Mouse (Mus musculus) midbrain, postnatal 0 days (tissue): ENCODE results near the gene Ndst4. TPM values are rescaled to one million over a fixed set of nuclear protein-coding genes. Genes with fewer than 3 reads are reported as not detected.

Experiments used
- ATAC-seq: fragments of 200-750 bp; cut with Nextera tagmentation; 2 replicates; pipeline ENCODE4 v1.8.0; 2017; ENCODE audit warnings: moderate number of reproducible peaks, mild to moderate bottlenecking, moderate TSS enrichment, moderate library complexity; ENCODE audit not compliant: low FRiP score
- DNase-seq: peaks from one replicate; pipeline ENCODE4 v3.0.0-alpha.2; 2015; ENCODE audit warnings: low spot score
- H3K27ac ChIP-seq: fragments of 300-500 bp; sonication (generic); 2 replicates; pipeline ENCODE4 v1.5.1; 2014; ENCODE audit warnings: low read depth, mild to moderate bottlenecking, low read length, mixed read lengths
- H3K27me3 ChIP-seq: fragments of 300-500 bp; sonication (generic); 2 replicates; pipeline ENCODE4 v1.6.1; 2014; ENCODE audit warnings: low read length, control low read depth, mixed read lengths; ENCODE audit not compliant: insufficient read depth
- H3K36me3 ChIP-seq: fragments of 300-500 bp; sonication (generic); 2 replicates; pipeline ENCODE4 v1.6.1; 2014; ENCODE audit warnings: low read length, control low read depth, mixed read lengths; ENCODE audit not compliant: insufficient read depth
- H3K4me1 ChIP-seq: fragments of 300-500 bp; sonication (generic); 2 replicates; pipeline ENCODE4 v1.6.1; 2014; ENCODE audit warnings: mild to moderate bottlenecking, control low read depth, antibody characterized with exemption, low read length, mixed read lengths; ENCODE audit not compliant: insufficient read depth
- H3K4me2 ChIP-seq: fragments of 300-500 bp; sonication (generic); 2 replicates; pipeline ENCODE4 v1.6.1; 2014; ENCODE audit warnings: low read depth, mild to moderate bottlenecking, low read length, mixed read lengths; ENCODE audit not compliant: poor library complexity, severe bottlenecking
- H3K4me3 ChIP-seq: fragments of 300-500 bp; sonication (generic); 2 replicates; pipeline ENCODE4 v1.5.1; 2014; ENCODE audit warnings: low read depth, mild to moderate bottlenecking, low read length, moderate library complexity
- H3K9ac ChIP-seq: fragments of 300-500 bp; sonication (generic); replicated peaks from 2 replicates; pipeline ENCODE4 v1.6.1; 2014; ENCODE audit warnings: mild to moderate bottlenecking, low read length, moderate library complexity, mixed read lengths; ENCODE audit not compliant: poor library complexity, severe bottlenecking
- H3K9me3 ChIP-seq: fragments of 300-500 bp; sonication (generic); 2 replicates; pipeline ENCODE4 v1.6.1; 2016; ENCODE audit warnings: low read length, control low read depth
- CTCF ChIP-seq: IDR thresholded peaks from 2 replicates; pipeline ENCODE4 v1.5.1; 2016; ENCODE audit warnings: antibody characterized with exemption, mild to moderate bottlenecking
- WGBS: fragments of 180-500 bp; shearing (Covaris S2); extraction: QIAGEN DNeasy Blood & Tissue Kit; methylation state at CpG from one replicate; pipeline ENCODE4 v1.1.7; 2014; 5-methylcytosine and 5-hydroxymethylcytosine counted together
- polyA plus RNA-seq: library from polyadenylated mRNA; unstranded; fragments of >200 nt; fragmentation: Nextera tagmentation; extraction: Ambion mirVana; gene quantifications from 2 replicates; pipeline ENCODE4 v1.2.1, GENCODE M21; 2015
- total RNA-seq: library from RNA; depleted of rRNA; stranded (reverse); fragments of >200 nt; gene quantifications from 2 replicates; pipeline ENCODE4 v1.2.3, GENCODE M21; 2014

Ndst4 gene
- total and polyA plus RNA-seq, 2 experiments from 2014 or later: 7.0 to 49.1 TPM

DNA sequence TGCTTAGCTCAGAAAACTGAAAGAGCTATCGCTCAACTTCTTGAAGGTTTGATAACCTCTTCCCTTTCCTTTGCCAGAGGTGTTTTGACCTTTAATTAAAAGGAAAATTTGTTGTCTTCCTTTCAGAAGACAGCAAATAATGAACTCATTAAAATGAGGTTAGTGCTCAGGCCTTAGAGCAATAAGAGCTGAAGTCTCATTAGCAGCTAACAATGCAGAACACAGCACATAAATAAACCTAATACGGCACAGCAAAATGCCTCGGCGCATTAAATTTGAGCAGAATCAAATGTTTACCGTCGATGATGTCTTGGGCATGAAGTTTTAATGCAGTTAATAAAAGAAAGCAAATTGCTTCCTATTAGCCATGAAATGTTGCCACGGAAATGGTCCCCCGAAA lies 129.5 kb downstream of the Ndst4 start:
- Histone ChIP-seq H3K27ac (no peak overlapping the region), H3K9ac (no peak overlapping the region), H3K9me3 (no peaks in the 10 kb centered on the region), H3K4me2 (no peak overlapping the region), H3K4me1 (no peaks in the 10 kb centered on the region), H3K36me3 (no peaks in the 10 kb centered on the region), H3K27me3 (no peaks in the 10 kb centered on the region), H3K4me3 (no peak overlapping the region)
- 78% methylated on average over 8 of the region's 8 CpGs for WGBS
- DNase-seq (peak; percentile 15), ATAC-seq (no peak)
- no peak for TF ChIP-seq CTCF

- H3K9me3 ChIP-seq: no peaks in the 10 kb centered on the region
- H3K4me3 ChIP-seq: no peak overlapping the region
- H3K27ac ChIP-seq: no peak overlapping the region
- no peaks in the 10 kb centered on the region for H3K36me3 ChIP-seq
- WGBS: 91% methylated on average over 2 of the region's 2 CpGs
- DNase-seq: no peak
- no peak overlapping the region for H3K9ac ChIP-seq
- no peak for ATAC-seq
- H3K27me3 ChIP-seq: no peaks in the 10 kb centered on the region
- TF ChIP-seq CTCF: no peak
- no peak overlapping the region for H3K4me2 ChIP-seq
- no peaks in the 10 kb centered on the region for H3K4me1 ChIP-seq
Measured at GRCm38 (mm10) chr3:125570602-125571001, 166.7 kb downstream of the Ndst4 start.

DNA sequence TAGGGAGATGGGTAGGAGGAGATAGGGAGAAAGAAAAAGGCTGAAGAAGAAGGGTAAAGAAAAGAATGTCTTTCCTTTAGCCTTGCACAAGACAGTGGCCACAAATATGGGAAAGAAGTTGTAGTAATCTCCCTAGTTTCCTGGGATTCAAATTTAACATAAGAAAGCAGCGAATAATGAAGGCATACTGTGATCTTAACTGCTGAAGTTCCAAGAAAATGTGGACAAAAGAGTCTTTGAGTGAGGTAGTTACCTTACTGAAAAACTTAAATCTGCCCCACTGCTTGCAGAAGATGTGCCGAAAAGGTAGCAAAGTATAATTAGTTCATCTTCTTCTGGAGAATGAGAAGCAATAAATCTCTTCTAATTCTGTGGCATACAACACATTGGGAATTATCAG lies 228.4 kb downstream of the Ndst4 start:
- Histone ChIP-seq H3K4me1 (no peaks in the 10 kb centered on the region), H3K27me3 (no peaks in the 10 kb centered on the region), H3K9me3 (no peaks in the 10 kb centered on the region), H3K36me3 (no peaks in the 10 kb centered on the region), H3K27ac (no peak overlapping the region), H3K4me3 (no peak overlapping the region), H3K4me2 (no peak overlapping the region), H3K9ac (no peak overlapping the region)
- ATAC-seq (no peak), DNase-seq (no peak)
- WGBS: 78% methylated on average over 2 of the region's 2 CpGs
- TF ChIP-seq CTCF: no peak

DNA sequence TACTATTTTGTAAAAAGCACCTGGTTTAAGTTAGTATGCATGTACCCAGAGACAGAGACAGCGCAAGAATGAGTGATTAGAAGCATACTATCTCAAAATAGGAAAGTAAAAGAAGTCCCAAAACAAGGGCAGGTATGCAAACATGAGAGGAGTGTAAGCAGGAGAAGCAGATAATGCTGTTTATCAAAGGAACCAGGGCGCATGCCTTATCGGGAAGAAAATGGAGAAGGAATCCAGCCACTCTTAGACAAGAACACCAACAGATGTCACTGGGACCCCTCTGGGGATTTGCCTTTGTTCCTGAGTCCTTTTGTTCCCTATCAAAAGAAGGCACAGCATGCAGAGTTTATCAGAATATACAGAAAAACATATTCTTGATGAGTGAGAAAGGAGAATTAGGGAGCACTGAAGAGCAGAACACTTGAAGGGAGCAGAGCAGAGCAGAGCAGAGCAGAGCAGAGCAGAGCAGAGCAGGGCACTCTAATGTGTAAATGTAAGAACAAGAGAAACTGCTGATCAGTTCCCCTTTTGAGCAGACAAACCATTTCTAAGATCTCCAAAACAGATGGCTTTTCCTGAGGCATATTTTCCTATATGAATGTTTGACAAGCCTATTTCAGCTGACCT lies 251.2 kb downstream of the Ndst4 start:
- no peaks in the 10 kb centered on the region for H3K36me3 ChIP-seq
- no peaks in the 10 kb centered on the region for H3K9me3 ChIP-seq
- H3K4me1 ChIP-seq: no peaks in the 10 kb centered on the region
- DNase-seq (no peak), ATAC-seq (no peak)
- H3K27me3 ChIP-seq: no peaks in the 10 kb centered on the region
- H3K27ac ChIP-seq: no peak overlapping the region
- WGBS: 29% methylated on average over 3 of the region's 3 CpGs
- no peak overlapping the region for H3K9ac ChIP-seq
- H3K4me2 ChIP-seq: no peak overlapping the region
- H3K4me3 ChIP-seq: no peak overlapping the region
- no peak for TF ChIP-seq CTCF

- no peak for TF ChIP-seq CTCF
- no peak overlapping the region for H3K9ac ChIP-seq
- H3K27me3 ChIP-seq: no peaks in the 10 kb centered on the region
- no peak for ATAC-seq
- H3K4me2 ChIP-seq: no peak overlapping the region
- H3K36me3 ChIP-seq: no peaks in the 10 kb centered on the region
- WGBS: 53% methylated on average over 3 of the region's 3 CpGs
- H3K4me3 ChIP-seq: no peak overlapping the region
- H3K4me1 ChIP-seq: no peaks in the 10 kb centered on the region
- no peak overlapping the region for H3K27ac ChIP-seq
- H3K9me3 ChIP-seq: no peaks in the 10 kb centered on the region
- DNase-seq: peak; percentile 17
Measured at GRCm38 (mm10) chr3:125660114-125660717, 256.3 kb downstream of the Ndst4 start.

DNA sequence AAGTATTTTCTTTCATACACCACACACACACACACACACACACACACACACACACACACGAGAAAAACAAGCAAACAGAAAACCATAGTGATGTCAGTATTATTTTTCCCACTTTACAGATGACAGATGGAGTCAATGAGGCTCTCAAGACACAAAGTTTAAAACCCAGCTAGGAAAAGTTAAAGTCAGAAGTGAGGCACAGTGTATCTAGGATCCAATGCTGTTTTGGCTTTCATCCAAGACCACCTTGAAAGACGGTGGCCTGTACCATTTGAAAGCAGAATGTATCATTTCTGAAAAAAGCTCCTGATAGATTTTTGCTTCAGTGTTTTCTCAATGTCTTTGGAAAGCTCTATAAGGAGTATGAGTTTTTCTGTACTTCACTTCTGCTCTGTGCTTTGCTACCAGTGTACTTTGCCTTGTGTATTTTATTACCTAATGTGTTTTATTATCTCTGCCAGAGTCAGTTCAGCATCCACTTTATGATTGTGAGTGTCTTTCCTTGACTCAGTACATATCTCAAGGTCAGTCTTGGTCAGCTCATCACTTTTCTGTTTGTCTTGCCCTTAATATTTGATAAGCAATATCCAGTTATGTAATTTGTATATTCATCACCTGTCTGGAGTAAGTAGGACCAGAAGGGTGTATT lies 257.1 kb downstream of the Ndst4 start:
- TF ChIP-seq CTCF: no peak
- DNase-seq (no peak), ATAC-seq (no peak)
- Histone ChIP-seq H3K4me1 (no peaks in the 10 kb centered on the region), H3K9me3 (no peaks in the 10 kb centered on the region), H3K4me2 (no peak overlapping the region), H3K4me3 (no peak overlapping the region), H3K27ac (no peak overlapping the region), H3K9ac (no peak overlapping the region), H3K36me3 (no peaks in the 10 kb centered on the region), H3K27me3 (no peaks in the 10 kb centered on the region)
- WGBS: 58% methylated on average over 2 of the region's 2 CpGs
